Mouse (Mus musculus): ENCODE measurements around the gene Lrrc30.

The Lrrc30 gene

DNA sequence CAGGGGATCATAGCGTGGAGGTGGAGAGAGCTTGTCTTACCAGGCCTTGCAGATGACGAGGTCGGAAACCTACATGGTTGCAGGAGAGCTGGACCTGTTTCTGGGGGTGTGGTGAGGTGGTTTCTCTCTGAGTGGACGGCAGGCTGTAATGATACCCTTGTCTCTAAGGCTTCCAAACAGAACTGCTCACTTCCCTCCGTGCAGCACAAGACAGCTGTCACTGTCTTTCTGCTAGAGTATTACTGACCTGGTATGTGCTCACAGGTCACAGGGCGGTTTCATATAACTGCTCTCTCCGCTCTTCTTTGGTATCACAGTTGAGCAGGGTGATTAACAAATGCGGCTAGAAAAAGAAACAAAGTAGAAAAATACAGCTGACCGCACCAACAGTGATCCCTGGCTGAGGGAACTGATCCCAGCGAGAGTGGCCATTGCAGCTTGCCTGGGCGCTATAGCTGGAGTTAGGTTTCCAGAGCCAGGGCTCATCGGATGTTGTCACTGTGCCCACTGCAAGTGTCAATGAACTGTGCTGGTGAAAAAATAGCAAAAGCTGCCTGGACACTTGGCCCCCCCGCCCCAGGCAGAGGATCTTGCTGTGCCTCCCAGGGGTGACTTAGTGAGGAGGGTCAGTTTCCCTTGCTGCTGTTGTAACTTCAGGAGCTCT, at the start of gene Lrrc30:
Gene Lrrc30 (minus strand): TSS at position 48 of the 664 bp plus-strand sequence.
- no peak for DNase-seq (ENCODE audit: low spot score in 2 of 2)

DNA sequence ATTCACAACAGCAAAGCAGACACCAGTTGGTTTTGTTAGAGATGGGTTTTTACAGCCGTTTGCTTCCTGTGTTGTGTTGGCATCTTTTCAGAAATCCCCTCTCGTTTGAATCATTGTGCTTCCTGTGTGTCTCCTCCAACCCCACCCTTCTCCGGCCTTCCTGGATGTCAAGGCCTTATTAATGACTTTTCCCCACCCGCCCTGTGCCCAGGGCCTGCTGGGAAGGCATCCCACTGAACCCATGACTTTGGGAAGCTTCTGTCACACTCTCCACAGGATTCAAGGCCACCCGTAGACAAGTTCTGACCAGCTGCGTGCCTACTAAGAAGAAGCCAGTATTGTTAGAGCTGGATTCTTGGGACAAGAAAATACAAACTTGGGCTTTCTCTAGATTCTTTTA, 48.6 kb upstream of the Lrrc30 start:
- DNase-seq (ENCODE audit: low spot score in 2 of 2) = no peak

GRCm38 (mm10) chr17:67678576-67678975, 46.1 kb upstream of the Lrrc30 start:
- no peak for DNase-seq (ENCODE audit: low spot score in 2 of 2)

GRCm38 (mm10) chr17:67667981-67668380, 35.5 kb upstream of the Lrrc30 start:
- DNase-seq (ENCODE audit: low spot score in 2 of 2) = no peak

DNA sequence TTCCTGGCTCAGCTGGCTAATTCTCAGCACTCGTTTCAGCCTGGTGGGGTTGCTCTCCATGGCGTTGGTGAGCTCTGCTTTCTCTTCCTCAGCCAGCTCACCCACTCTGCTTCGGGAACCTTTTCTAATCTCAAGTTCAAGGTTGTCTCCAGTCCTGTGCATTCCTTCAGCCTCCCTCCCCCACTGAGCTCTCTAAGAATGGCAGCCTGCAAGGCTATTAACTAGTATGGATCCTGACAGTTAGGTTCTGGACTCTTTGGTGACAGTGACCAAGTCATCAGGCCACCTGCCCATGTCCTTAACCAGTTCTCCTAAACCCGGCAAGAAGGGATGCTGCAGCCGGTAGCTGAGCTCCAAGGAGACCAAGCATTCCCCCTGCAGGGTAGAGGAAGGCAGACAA, 34.5 kb upstream of the Lrrc30 start:
- no peak for DNase-seq (ENCODE audit: low spot score in 2 of 2)

GRCm38 (mm10) chr17:67664299-67664698, 31.8 kb upstream of the Lrrc30 start:
- DNase-seq (ENCODE audit: low spot score in 2 of 2) = no peak

GRCm38 (mm10) chr17:67651506-67651905, 19.0 kb upstream of the Lrrc30 start:
- DNase-seq (ENCODE audit: low spot score in 2 of 2) = peak; percentile 1

DNA sequence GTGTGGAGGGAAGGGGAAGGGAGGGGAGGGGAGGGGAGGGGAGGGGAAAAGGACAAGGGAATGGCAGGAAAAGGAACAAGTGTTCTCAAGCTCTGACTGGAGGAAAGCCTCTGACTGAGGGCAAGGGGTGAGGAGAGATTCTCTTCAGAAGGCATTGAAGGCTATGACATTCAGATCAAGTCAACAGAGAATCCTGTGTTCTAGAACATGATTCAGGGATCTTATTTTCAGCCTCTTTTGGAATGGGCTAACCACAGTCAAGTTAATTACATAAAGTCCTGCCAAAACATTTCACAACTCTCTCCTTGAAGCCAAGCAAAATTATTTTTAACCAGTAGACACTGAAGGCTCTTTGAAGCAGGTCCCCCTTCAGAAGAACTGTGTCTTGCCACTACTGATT, 9.1 kb upstream of the Lrrc30 start:
- DNase-seq (ENCODE audit: low spot score in 2 of 2) = no peak

- DNase-seq (ENCODE audit: low spot score in 2 of 2) = no peak
Observed at GRCm38 (mm10) chr17:67638119-67638810, 5.7 kb upstream of the Lrrc30 start.

GRCm38 (mm10) chr17:67636951-67637350, 4.4 kb upstream of the Lrrc30 start:
- DNase-seq (ENCODE audit: low spot score in 2 of 2) = no peak

DNA sequence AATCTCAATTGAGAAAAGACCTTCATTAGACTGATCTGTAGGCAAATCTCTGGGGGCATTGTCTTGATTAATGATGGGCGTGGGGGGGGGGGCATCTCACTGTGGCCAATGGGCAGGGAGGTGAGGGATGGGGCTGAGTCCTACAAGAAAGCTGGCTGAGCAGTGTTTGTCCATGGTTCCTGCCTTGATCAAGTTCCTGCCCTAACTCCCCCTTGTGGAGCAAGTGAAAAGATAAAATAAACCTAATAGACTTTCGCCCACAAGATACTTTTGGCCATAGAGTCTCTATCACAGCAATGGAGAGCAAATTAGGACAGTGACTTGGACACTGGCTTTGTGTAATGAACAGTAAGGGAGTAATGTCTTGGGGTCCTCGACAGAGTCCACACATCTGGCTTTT, 3.8 kb upstream of the Lrrc30 start:
- DNase-seq (ENCODE audit: low spot score in 2 of 2) = no peak

GRCm38 (mm10) chr17:67629746-67630145, 2.8 kb downstream of the Lrrc30 start:
- DNase-seq (ENCODE audit: low spot score in 2 of 2) = no peak

- no peak for DNase-seq (ENCODE audit: low spot score in 2 of 2)
Observed at GRCm38 (mm10) chr17:67629211-67629657, 3.3 kb downstream of the Lrrc30 start.

- no peak for DNase-seq (ENCODE audit: low spot score in 2 of 2)
Observed at GRCm38 (mm10) chr17:67628475-67628874, 4.0 kb downstream of the Lrrc30 start.

- no peak for DNase-seq (ENCODE audit: low spot score in 2 of 2)
Observed at GRCm38 (mm10) chr17:67625431-67625830, 7.1 kb downstream of the Lrrc30 start.

- no peak for DNase-seq (ENCODE audit: low spot score in 2 of 2)
Observed at GRCm38 (mm10) chr17:67619001-67619400, 13.5 kb downstream of the Lrrc30 start.

DNA sequence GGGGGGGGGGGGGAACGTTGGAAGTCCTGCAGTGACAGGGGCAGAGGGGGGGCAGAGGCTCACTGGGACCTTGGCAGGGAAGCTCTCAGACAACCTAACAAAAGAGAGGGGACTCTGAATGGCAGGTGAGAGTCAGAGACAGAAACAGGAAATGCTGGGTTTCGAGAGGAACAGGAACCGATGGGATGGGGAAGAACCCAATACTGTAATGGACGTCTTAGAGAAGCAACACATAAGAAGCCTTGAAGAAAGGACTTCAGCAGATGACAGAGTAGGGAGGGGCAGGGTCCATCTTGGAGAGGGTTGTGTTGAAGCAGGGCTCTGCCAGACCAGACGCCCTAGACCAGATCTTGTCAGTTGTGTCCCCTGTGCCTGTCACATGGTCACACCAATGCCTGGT, 18.1 kb downstream of the Lrrc30 start:
- DNase-seq (ENCODE audit: low spot score in 2 of 2) = no peak

- DNase-seq (ENCODE audit: low spot score in 2 of 2) = no peak
Observed at GRCm38 (mm10) chr17:67612576-67612975, 19.9 kb downstream of the Lrrc30 start.

- no peak for DNase-seq (ENCODE audit: low spot score in 2 of 2)
Observed at GRCm38 (mm10) chr17:67612151-67612550, 20.4 kb downstream of the Lrrc30 start.

- no peak for DNase-seq (ENCODE audit: low spot score in 2 of 2)
Observed at GRCm38 (mm10) chr17:67604446-67604845, 28.1 kb downstream of the Lrrc30 start.

- DNase-seq (ENCODE audit: low spot score in 2 of 2) = no peak
Observed at GRCm38 (mm10) chr17:67602556-67602955, 30.0 kb downstream of the Lrrc30 start.

DNA sequence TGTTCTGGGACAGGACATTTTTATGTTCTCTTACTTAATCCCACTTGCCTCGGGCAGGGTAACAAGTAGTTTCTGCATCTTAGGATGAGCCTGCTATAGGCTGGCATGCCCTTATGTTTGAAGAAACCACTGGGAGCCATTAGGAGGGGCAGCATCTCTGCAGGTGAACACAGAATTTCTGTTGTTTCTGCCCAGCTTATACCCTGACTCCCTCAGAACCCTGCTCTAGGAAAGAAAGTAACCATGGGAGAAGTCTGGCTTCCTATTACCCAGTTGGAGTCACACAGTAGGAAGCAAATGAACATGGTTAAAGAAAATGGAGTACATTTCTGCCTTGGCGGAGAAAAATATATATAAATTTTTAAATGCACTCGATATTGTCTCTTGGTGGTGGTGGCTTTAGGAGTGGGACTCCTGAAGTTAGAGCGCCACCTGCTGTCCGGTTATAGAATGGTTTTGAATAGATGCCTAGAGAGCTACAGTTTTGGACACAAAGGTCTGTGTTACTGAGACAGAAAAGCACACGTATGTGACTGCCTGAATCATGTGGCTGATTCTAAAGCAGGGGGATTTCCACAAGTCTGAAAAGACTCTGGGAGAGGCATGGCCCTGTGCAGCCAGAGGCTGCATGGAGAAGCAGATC, 47.5 kb downstream of the Lrrc30 start:
- DNase-seq (ENCODE audit: low spot score in 2 of 2) = peak; percentile 11 to 16

- no peak for DNase-seq (ENCODE audit: low spot score in 2 of 2)
Observed at GRCm38 (mm10) chr17:67584533-67584932, 48.0 kb downstream of the Lrrc30 start.
